Mouse (Mus musculus): ENCODE measurements at regions not wholly inside any gene's neighbourhood (a gene's known extent, or its start where the extent isn't known, plus 50 kb on each side); places are given as distances from the start of the nearest gene placed in this dataset.

DNA sequence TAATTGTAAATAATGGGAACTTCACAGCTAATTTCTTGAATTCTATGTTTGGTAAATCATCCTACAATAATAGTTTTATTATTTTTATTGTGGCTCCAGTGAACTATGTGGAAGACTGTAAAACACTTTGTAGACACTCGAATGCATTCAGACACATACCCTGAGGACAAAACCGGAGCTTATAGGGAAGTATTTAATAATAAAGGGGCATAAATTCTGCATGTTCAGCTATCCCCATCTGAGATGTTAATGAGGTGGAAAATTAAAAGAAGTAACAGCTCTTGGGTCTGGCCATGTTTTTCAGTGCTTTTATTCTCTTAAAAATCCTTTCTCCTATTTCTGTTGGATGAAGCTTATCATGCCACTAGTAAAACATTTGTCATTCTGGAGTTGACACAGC, 657.8 kb downstream of the 1190002N15Rik start:
- no peak overlapping the region for H3K27ac ChIP-seq (ENCODE audit: insufficient read depth, low read length)
- WGBS, result 47% methylated on average over 2 of the region's 2 CpGs
- no peak for DNase-seq
- H3K27me3 ChIP-seq (ENCODE audit: control insufficient read depth, insufficient read depth, low read length), result no peaks in the 10 kb centered on the region
- TF ChIP-seq CTCF (IDR thresholded peaks at IDR 0.05; ENCODE audit: borderline replicate concordance, insufficient read depth, low read depth, low read length) (no peak), POLR2A (IDR thresholded peaks at IDR 0.05; ENCODE audit: borderline replicate concordance, insufficient read depth, low read length) (no peak)
- no peaks in the 10 kb centered on the region for H3K4me1 ChIP-seq (ENCODE audit: control insufficient read depth, insufficient read depth, low read length)
- no peak overlapping the region for H3K4me3 ChIP-seq (replicated peaks; ENCODE audit: insufficient read depth, low read depth, low read length)

DNA sequence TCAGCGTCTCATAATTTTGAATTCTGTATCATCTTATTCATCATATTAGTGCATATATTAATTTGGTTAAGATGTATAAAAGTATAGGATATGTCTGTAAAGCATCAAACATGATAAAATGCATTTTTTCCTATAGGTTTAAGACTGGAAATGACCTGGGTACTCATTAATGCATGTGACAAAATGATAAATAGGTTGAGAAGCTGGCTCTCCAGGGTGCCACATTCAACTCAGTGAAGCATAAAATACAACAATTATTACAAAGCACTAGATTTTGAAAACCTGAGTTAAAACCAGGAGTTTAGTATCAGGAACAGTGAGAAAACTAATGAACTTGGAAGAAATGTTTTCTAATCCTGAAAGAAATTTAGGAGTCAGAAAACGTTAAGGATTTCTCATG, 658.3 kb downstream of the 1190002N15Rik start:
- TF ChIP-seq POLR2A (IDR thresholded peaks at IDR 0.05; ENCODE audit: borderline replicate concordance, insufficient read depth, low read length) (no peak), CTCF (IDR thresholded peaks at IDR 0.05; ENCODE audit: borderline replicate concordance, insufficient read depth, low read depth, low read length) (no peak)
- WGBS, result 69% methylated on average over 2 of the region's 2 CpGs

GRCm38 (mm10) chr9:93870778-93871177, 667.1 kb downstream of the 1190002N15Rik start:
- Histone ChIP-seq H3K4me1 (ENCODE audit: control insufficient read depth, insufficient read depth, low read length) (no peaks in the 10 kb centered on the region), H3K27me3 (ENCODE audit: control insufficient read depth, insufficient read depth, low read length) (no peaks in the 10 kb centered on the region), H3K4me3 (replicated peaks; ENCODE audit: insufficient read depth, low read depth, low read length) (no peak overlapping the region), H3K27ac (ENCODE audit: insufficient read depth, low read length) (no peak overlapping the region)
- no peak for TF ChIP-seq CTCF (IDR thresholded peaks at IDR 0.05; ENCODE audit: borderline replicate concordance, insufficient read depth, low read depth, low read length)
- no peak for TF ChIP-seq POLR2A (IDR thresholded peaks at IDR 0.05; ENCODE audit: borderline replicate concordance, insufficient read depth, low read length)
- 88% methylated on average over 7 of the region's 7 CpGs for WGBS
- DNase-seq, result no peak

More for the DNA sequence above, 658.3 kb downstream of the 1190002N15Rik start:
- Histone ChIP-seq H3K27me3 (ENCODE audit: control insufficient read depth, insufficient read depth, low read length) (no peaks in the 10 kb centered on the region), H3K4me1 (ENCODE audit: control insufficient read depth, insufficient read depth, low read length) (no peaks in the 10 kb centered on the region), H3K4me3 (replicated peaks; ENCODE audit: insufficient read depth, low read depth, low read length) (no peak overlapping the region), H3K27ac (ENCODE audit: insufficient read depth, low read length) (no peak overlapping the region)
- no peak for DNase-seq

DNA sequence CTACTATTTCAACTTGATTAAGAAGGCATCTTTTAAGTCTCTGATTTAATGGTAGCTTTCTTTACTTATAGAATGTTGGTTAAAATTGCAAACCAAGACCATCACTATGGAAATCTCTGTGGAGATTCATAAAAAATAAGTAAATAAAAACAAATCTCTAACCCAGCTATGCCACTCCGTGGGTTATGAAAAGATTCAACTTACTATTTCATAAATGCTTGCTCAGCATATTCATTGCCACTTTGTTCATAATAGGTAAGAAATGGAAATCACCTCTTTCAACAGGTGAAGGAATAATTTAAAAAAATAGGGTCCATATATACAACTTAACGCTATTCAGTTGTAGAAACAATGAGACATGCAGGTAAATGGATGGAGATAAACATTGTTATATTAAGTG, 679.9 kb downstream of the 1190002N15Rik start:
- H3K27ac ChIP-seq (ENCODE audit: insufficient read depth, low read length), result no peak overlapping the region
- TF ChIP-seq POLR2A (IDR thresholded peaks at IDR 0.05; ENCODE audit: borderline replicate concordance, insufficient read depth, low read length) (no peak), CTCF (IDR thresholded peaks at IDR 0.05; ENCODE audit: borderline replicate concordance, insufficient read depth, low read depth, low read length) (no peak)
- no peak for DNase-seq
- no peaks in the 10 kb centered on the region for H3K4me1 ChIP-seq (ENCODE audit: control insufficient read depth, insufficient read depth, low read length)
- 85% methylated on average over 2 of the region's 2 CpGs for WGBS
- H3K27me3 ChIP-seq (ENCODE audit: control insufficient read depth, insufficient read depth, low read length), result no peaks in the 10 kb centered on the region
- no peak overlapping the region for H3K4me3 ChIP-seq (replicated peaks; ENCODE audit: insufficient read depth, low read depth, low read length)

DNA sequence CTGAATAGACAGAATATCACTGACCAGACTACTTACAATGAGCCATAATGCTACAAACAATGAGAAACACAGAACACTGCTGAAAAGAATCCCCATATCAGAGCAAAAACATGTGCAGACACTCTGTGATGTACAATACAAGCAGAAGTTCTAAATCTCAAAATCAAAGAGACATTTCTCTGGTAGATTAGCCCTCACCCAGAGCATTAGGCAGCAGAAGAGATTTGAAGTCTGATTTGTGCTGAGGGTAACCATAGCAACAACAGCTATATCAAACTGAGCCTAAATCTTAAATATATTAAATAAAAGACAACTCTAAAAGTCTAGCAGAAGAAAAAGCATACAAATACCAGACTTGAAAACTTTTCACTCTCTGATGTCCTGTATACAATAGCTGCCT, 691.5 kb downstream of the 1190002N15Rik start:
- DNase-seq, result no peak
- no peak overlapping the region for H3K4me3 ChIP-seq (replicated peaks; ENCODE audit: insufficient read depth, low read depth, low read length)
- no peak overlapping the region for H3K27ac ChIP-seq (ENCODE audit: insufficient read depth, low read length)
- H3K27me3 ChIP-seq (ENCODE audit: control insufficient read depth, insufficient read depth, low read length), result no peaks in the 10 kb centered on the region
- no peaks in the 10 kb centered on the region for H3K4me1 ChIP-seq (ENCODE audit: control insufficient read depth, insufficient read depth, low read length)
- no peak for TF ChIP-seq CTCF (IDR thresholded peaks at IDR 0.05; ENCODE audit: borderline replicate concordance, insufficient read depth, low read depth, low read length)
- TF ChIP-seq POLR2A (IDR thresholded peaks at IDR 0.05; ENCODE audit: borderline replicate concordance, insufficient read depth, low read length), result no peak

- 61% methylated on average over 5 of the region's 5 CpGs for WGBS
- Histone ChIP-seq H3K27me3 (ENCODE audit: control insufficient read depth, insufficient read depth, low read length) (no peaks in the 10 kb centered on the region), H3K27ac (ENCODE audit: insufficient read depth, low read length) (no peak overlapping the region), H3K4me1 (ENCODE audit: control insufficient read depth, insufficient read depth, low read length) (no peaks in the 10 kb centered on the region), H3K4me3 (replicated peaks; ENCODE audit: insufficient read depth, low read depth, low read length) (no peak overlapping the region)
- DNase-seq, result no peak
- TF ChIP-seq POLR2A (IDR thresholded peaks at IDR 0.05; ENCODE audit: borderline replicate concordance, insufficient read depth, low read length) (no peak), CTCF (IDR thresholded peaks at IDR 0.05; ENCODE audit: borderline replicate concordance, insufficient read depth, low read depth, low read length) (no peak)
Observed at GRCm38 (mm10) chr9:93843869-93844268, 694.0 kb downstream of the 1190002N15Rik start.

All from cerebellum, adult 2 months (tissue).